23 mouse cellular contexts compared by ENCODE assay signal in the genomic region with DNA sequence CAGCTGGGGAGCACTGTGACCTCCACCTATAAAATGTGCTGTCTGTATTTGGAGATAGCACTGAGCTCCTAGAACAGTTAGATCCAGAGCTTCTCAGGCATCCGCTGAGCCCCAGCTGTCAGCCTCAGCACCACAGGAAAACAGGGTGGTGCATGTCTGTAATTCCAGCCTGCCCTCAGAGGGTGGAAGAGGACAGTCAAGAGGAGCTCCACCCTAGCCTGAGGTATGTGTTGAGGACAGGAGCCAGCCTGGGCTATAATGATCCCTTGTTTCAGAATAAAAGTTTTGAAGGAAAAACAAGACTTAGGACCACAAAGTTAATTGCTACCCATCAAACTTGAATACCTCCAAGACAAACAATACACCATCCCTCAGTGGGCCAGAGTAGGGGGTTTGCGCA.
DNase-seq lines count a peak whose midpoint lies in the region; ATAC-seq and TF ChIP-seq lines count a peak whose summit lies in the region.
"Had no signal": no experiment of that assay in that cellular context is flagged by ENCODE, and none has a peak within 500 bp of the region (broad histone marks: within the 10 kb centered on the region; RNA-seq: fewer than 3 reads in every experiment).

No protein-coding gene starts in this region.

- DNase-seq in embryonic facial prominence, embryonic 14.5 days (ENCODE audit: low spot score), result peak; percentile 8
- no peak for DNase-seq in embryonic facial prominence, embryonic 10.5 days (ENCODE audit: low spot score)
- DNase-seq in lung, embryonic 14.5 days, result peak; percentile 44
- no peak for DNase-seq in lung, postnatal 25 days (ENCODE audit: low spot score)
- DNase-seq in ES-CJ7 (ENCODE audit: low read depth, low spot score), result peak; percentile 79
- DNase-seq in ZHBTc4 (ENCODE audit: low read depth, low spot score), result peak; percentile 67
- DNase-seq in layer of hippocampus, postnatal 25 days (ENCODE audit: extremely low spot score in 1 of 2, low spot score in 1 of 2), result no peak
- DNase-seq: adrenal gland, adult 2 months; cerebellum, adult 18-20 months; cerebellum, adult 9-11 months; cerebellum, postnatal 36 days; gastrocnemius, adult 2 months; gastrocnemius, postnatal 25 days had no signal

- no peak overlapping the region for H3K4me2 ChIP-seq in embryonic facial prominence, embryonic 14.5 days (ENCODE audit: low read depth, low read length)
- H3K4me2 ChIP-seq in lung, embryonic 14.5 days, result no peak overlapping the region
- H3K4me2 ChIP-seq: embryonic facial prominence, embryonic 15.5 days; heart, embryonic 11.5 days; heart, embryonic 15.5 days; hindbrain, embryonic 14.5 days; intestine, embryonic 15.5 days had no signal

- no peaks in the 10 kb centered on the region for H3K9me3 ChIP-seq in embryonic facial prominence, embryonic 14.5 days (ENCODE audit: control insufficient read depth, low read length)
- no peaks in the 10 kb centered on the region for H3K9me3 ChIP-seq in embryonic facial prominence, embryonic 10.5 days
- H3K9me3 ChIP-seq in lung, embryonic 14.5 days (ENCODE audit: low read depth, low read length), result no peaks in the 10 kb centered on the region
- H3K9me3 ChIP-seq: embryonic facial prominence, embryonic 15.5 days; forebrain, embryonic 10.5 days; heart, embryonic 15.5 days; hindbrain, embryonic 10.5 days; intestine, embryonic 15.5 days had no signal

- WGBS in embryonic facial prominence, embryonic 14.5 days, result 85% methylated on average over 2 of the region's 2 CpGs
- 83% methylated on average over 2 of the region's 2 CpGs for WGBS in embryonic facial prominence, embryonic 10.5 days
- 71% methylated on average over 2 of the region's 2 CpGs for WGBS in lung, embryonic 14.5 days

- no peaks in the 10 kb centered on the region for H3K36me3 ChIP-seq in embryonic facial prominence, embryonic 14.5 days (ENCODE audit: control insufficient read depth, insufficient read depth, low read length)
- H3K36me3 ChIP-seq in embryonic facial prominence, embryonic 10.5 days (replicated peaks), result no peaks in the 10 kb centered on the region
- no peaks in the 10 kb centered on the region for H3K36me3 ChIP-seq in lung, embryonic 14.5 days (ENCODE audit: insufficient read depth)
- H3K36me3 ChIP-seq: embryonic facial prominence, embryonic 15.5 days; forebrain, embryonic 10.5 days; heart, embryonic 15.5 days; hindbrain, embryonic 10.5 days; intestine, embryonic 15.5 days had no signal

- TF ChIP-seq CTCF in lung, embryonic 14.5 days (IDR thresholded peaks at IDR 0.05; ENCODE audit: low read depth), result no peak

- no peak overlapping the region for H3K9ac ChIP-seq in embryonic facial prominence, embryonic 14.5 days (ENCODE audit: low read depth, low read length)
- H3K9ac ChIP-seq in lung, embryonic 14.5 days, result no peak overlapping the region
- H3K9ac ChIP-seq: embryonic facial prominence, embryonic 15.5 days; heart, embryonic 15.5 days; hindbrain, embryonic 14.5 days; intestine, embryonic 15.5 days had no signal

- no peak overlapping the region for H3K27ac ChIP-seq in embryonic facial prominence, embryonic 14.5 days (replicated peaks; ENCODE audit: low read depth, low read length)
- H3K27ac ChIP-seq in embryonic facial prominence, embryonic 10.5 days (replicated peaks), result no peak overlapping the region
- no peak overlapping the region for H3K27ac ChIP-seq in lung, embryonic 14.5 days (ENCODE audit: low read depth)
- H3K27ac ChIP-seq: embryonic facial prominence, embryonic 15.5 days; forebrain, embryonic 10.5 days; gastrocnemius, adult 2 months; heart, embryonic 15.5 days; hindbrain, embryonic 10.5 days; hindbrain, embryonic 14.5 days; intestine, embryonic 15.5 days had no signal

- no peak overlapping the region for H3K4me3 ChIP-seq in embryonic facial prominence, embryonic 14.5 days (ENCODE audit: low read depth, low read length)
- no peak overlapping the region for H3K4me3 ChIP-seq in embryonic facial prominence, embryonic 10.5 days
- no peak overlapping the region for H3K4me3 ChIP-seq in lung, embryonic 14.5 days (ENCODE audit: low read depth, low read length)
- H3K4me3 ChIP-seq: embryonic facial prominence, embryonic 15.5 days; erythroblast, embryonic 14.5 days; forebrain, embryonic 10.5 days; gastrocnemius, adult 2 months; heart, embryonic 15.5 days; hindbrain, embryonic 10.5 days; intestine, embryonic 15.5 days had no signal

- no peaks in the 10 kb centered on the region for H3K27me3 ChIP-seq in embryonic facial prominence, embryonic 14.5 days (replicated peaks; ENCODE audit: control insufficient read depth, insufficient read depth, low read length)
- H3K27me3 ChIP-seq in embryonic facial prominence, embryonic 10.5 days (replicated peaks; ENCODE audit: low read depth, poor library complexity, severe bottlenecking), result no peaks in the 10 kb centered on the region
- no peaks in the 10 kb centered on the region for H3K27me3 ChIP-seq in lung, embryonic 14.5 days (ENCODE audit: insufficient read depth, low read length)
- H3K27me3 ChIP-seq: CH12.LX; embryonic facial prominence, embryonic 15.5 days; heart, embryonic 15.5 days; intestine, embryonic 15.5 days had no signal

- ATAC-seq in embryonic facial prominence, embryonic 14.5 days (ENCODE audit: low read depth), result no peak
- ATAC-seq in lung, embryonic 14.5 days (ENCODE audit: insufficient read depth), result peak; percentile 24; the same call in 1 of the 2 replicates
- ATAC-seq: forebrain, embryonic 14.5 days; intestine, embryonic 15.5 days had no signal

- H3K4me1 ChIP-seq in embryonic facial prominence, embryonic 14.5 days (ENCODE audit: control insufficient read depth, insufficient read depth, low read length), result no peaks in the 10 kb centered on the region
- peaks cover 4% of the 10 kb centered on the region; the same call in 1 of the 2 replicates for H3K4me1 ChIP-seq in embryonic facial prominence, embryonic 10.5 days
- no peaks in the 10 kb centered on the region for H3K4me1 ChIP-seq in lung, embryonic 14.5 days (ENCODE audit: insufficient read depth)
- H3K4me1 ChIP-seq: embryonic facial prominence, embryonic 15.5 days; heart, embryonic 15.5 days; hindbrain, embryonic 10.5 days; intestine, embryonic 15.5 days had no signal

Comparison
In these comparisons a context has a peak if more than half of its experiments do, and no peak if none do; other contexts are left out.
1. DNase-seq: peak in embryonic facial prominence, embryonic 14.5 days (single experiment), lung, embryonic 14.5 days (single experiment), ES-CJ7 (single experiment) and ZHBTc4 (single experiment); none in embryonic facial prominence, embryonic 10.5 days (single experiment), lung, postnatal 25 days (single experiment) and layer of hippocampus, postnatal 25 days (0 of 2).